Mouse (Mus musculus): ENCODE results near the gene Man2a2.
A peak's percentile ranks its signal among the peaks of the same experiment; 100 is the strongest.

DNA sequence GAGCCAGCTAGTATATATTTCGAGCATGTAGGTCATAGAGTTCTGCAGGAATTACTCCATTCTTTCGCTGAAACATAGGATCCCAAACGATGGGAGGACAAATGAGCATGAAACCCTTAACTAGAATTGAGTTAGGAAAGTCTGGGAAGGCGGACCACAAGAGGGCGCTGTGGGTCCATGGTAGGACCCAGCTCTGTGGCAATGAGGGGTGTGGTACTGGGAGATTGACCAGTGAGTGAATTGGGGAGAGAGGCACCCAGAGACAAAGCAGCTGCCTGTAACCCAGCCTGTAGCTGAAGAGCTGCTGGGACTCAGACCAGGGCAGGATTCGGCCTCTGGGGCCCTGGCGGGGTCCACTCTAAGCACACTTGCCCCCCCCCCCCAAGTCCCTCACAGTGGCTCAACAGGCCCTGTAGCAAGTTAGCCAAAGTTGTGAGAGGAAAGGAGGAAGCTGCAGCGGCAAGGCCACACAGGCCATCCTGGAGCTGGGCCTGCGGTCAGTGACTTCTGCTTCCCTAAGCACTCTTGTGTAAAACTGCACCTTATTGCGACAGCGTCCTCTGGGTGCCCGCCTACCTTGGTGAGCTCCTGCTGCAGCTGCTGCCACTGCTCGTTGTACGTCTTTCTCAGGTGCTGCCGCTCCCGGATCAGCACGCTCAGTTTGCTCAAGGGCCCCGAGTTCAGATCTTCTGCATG, 15.2 kb upstream of the Man2a2 start:
- TF ChIP-seq CTCF (IDR thresholded peaks at IDR 0.05; ENCODE audit: low read depth, low read length) (peak; percentile 91), POLR2A (IDR thresholded peaks at IDR 0.05; ENCODE audit: borderline replicate concordance, low read depth, low read length) (no peak)

All from bone marrow macrophage, adult 2 months (primary cell).